Mouse (Mus musculus) ES-E14 (cell line): ENCODE measurements at regions not wholly inside any gene's neighbourhood (a gene's known extent, or its start where the extent isn't known, plus 50 kb on each side); places are given as distances from the start of the nearest gene placed in this dataset.

Experiments
- DNase-seq: peaks from one replicate; pipeline ENCODE4 v3.0.0-alpha.2; 2013; ENCODE audit warnings: low read depth, low spot score
- H3K27ac ChIP-seq: 2 replicates; pipeline ENCODE4 v1.5.1; 2012; ENCODE audit warnings: low read depth, mild to moderate bottlenecking, low read length, moderate library complexity, mixed read lengths; ENCODE audit not compliant: poor library complexity, insufficient read depth, severe bottlenecking
- H3K36me3 ChIP-seq: 2 replicates; pipeline ENCODE4 v1.6.1; 2012; ENCODE audit warnings: mild to moderate bottlenecking, low read length, moderate library complexity, mixed read lengths; ENCODE audit not compliant: control insufficient read depth, poor library complexity, insufficient read depth, severe bottlenecking
- H3K4me1 ChIP-seq, 2 experiments: fragments of 150-350 bp in 1 of 2; sonication (generic) in 1 of 2; 2 replicates each; pipeline ENCODE4 v1.6.1; 2012; ENCODE audit warnings: low read length in 2 of 2, mild to moderate bottlenecking in 1 of 2, mixed read lengths in 1 of 2; ENCODE audit not compliant: control insufficient read depth in 2 of 2, insufficient read depth in 2 of 2, poor library complexity in 1 of 2
- H3K4me3 ChIP-seq, 2 experiments: fragments of 150-350 bp in 1 of 2; sonication (generic) in 1 of 2; 2 replicates each; pipeline ENCODE4 v1.5.1; 2012; ENCODE audit warnings: low read length in 2 of 2, low read depth in 1 of 2, mild to moderate bottlenecking in 1 of 2, mixed read lengths in 1 of 2; ENCODE audit not compliant: insufficient read depth in 1 of 2, poor library complexity in 1 of 2, severe bottlenecking in 1 of 2
- H3K9ac ChIP-seq: 2 replicates; pipeline ENCODE4 v1.6.1; 2012; ENCODE audit warnings: low read depth, mild to moderate bottlenecking, low read length, mixed read lengths; ENCODE audit not compliant: poor library complexity, insufficient read depth, severe bottlenecking
- H3K9me3 ChIP-seq: fragments of 150-350 bp; sonication (generic); 2 replicates; pipeline ENCODE4 v1.6.1; 2012; ENCODE audit warnings: low read depth, mild to moderate bottlenecking, low read length; ENCODE audit not compliant: control insufficient read depth, insufficient read depth
- CHD2 ChIP-seq: IDR thresholded peaks from 2 replicates; pipeline ENCODE4 v1.6.1; 2014; ENCODE audit warnings: mild to moderate bottlenecking, low read depth, low read length, inconsistent platforms
- HCFC1 ChIP-seq: IDR thresholded peaks from 2 replicates; pipeline ENCODE4 v1.6.1; 2012; ENCODE audit warnings: low read length, inconsistent platforms, borderline replicate concordance; ENCODE audit not compliant: insufficient read depth
- MAFK ChIP-seq: IDR thresholded peaks from 2 replicates; pipeline ENCODE4 v1.6.1; 2014; ENCODE audit warnings: mild to moderate bottlenecking, low read depth, low read length, inconsistent platforms; ENCODE audit not compliant: insufficient read depth
- ZC3H11A ChIP-seq: IDR thresholded peaks from 2 replicates; pipeline ENCODE4 v1.6.1; 2012; ENCODE audit warnings: low read depth, mild to moderate bottlenecking, inconsistent platforms, low read length, borderline replicate concordance
- ZNF384 ChIP-seq: IDR thresholded peaks from 2 replicates; pipeline ENCODE4 v1.6.1; 2012; ENCODE audit warnings: low read depth, low read length, inconsistent platforms
- in situ Hi-C, 2 experiments: fragments of 600-800 bp; cut with MboI; formaldehyde crosslinking; loops; one replicate each; pipeline ENCODE4 v1.15.1; 2025; ENCODE audit warnings: low sequenced_read_pairs in 2 of 2, inconsistent platforms in 1 of 2; ENCODE audit not compliant: unreplicated experiment in 2 of 2

- Histone ChIP-seq H3K9ac (no peak overlapping the region), H3K9me3 (no peaks in the 10 kb centered on the region), H3K36me3 (no peaks in the 10 kb centered on the region), H3K27ac (no peak overlapping the region), H3K4me3 (no peak overlapping the region), H3K4me1 (peaks cover 0 to 3% of the 10 kb centered on the region in 2 experiments; a peak in 1 of 4 replicates)
- DNase-seq, result no peak
- in situ Hi-C loops, result no loop called here
- TF ChIP-seq ZC3H11A (no peak), MAFK (no peak), CHD2 (no peak), HCFC1 (no peak), ZNF384 (no peak)
Observed at GRCm38 (mm10) chr2:75208821-75209758, 383.5 kb downstream of the Mtx2 start.

- no peak for DNase-seq
- peaks cover 0 to 3% of the 10 kb centered on the region in 2 experiments; a peak in 1 of 4 replicates for H3K4me1 ChIP-seq
- no peak for TF ChIP-seq HCFC1
- TF ChIP-seq MAFK, result no peak
- TF ChIP-seq CHD2, result no peak
- TF ChIP-seq ZNF384, result no peak
- no peak for TF ChIP-seq ZC3H11A
- H3K9ac ChIP-seq, result no peak overlapping the region
- no peak overlapping the region for H3K4me3 ChIP-seq
- H3K27ac ChIP-seq, result no peak overlapping the region
- H3K36me3 ChIP-seq, result no peaks in the 10 kb centered on the region
- in situ Hi-C loops, result no loop called here
- no peaks in the 10 kb centered on the region for H3K9me3 ChIP-seq
Observed at GRCm38 (mm10) chr2:75209790-75210583, 384.4 kb downstream of the Mtx2 start.

DNA sequence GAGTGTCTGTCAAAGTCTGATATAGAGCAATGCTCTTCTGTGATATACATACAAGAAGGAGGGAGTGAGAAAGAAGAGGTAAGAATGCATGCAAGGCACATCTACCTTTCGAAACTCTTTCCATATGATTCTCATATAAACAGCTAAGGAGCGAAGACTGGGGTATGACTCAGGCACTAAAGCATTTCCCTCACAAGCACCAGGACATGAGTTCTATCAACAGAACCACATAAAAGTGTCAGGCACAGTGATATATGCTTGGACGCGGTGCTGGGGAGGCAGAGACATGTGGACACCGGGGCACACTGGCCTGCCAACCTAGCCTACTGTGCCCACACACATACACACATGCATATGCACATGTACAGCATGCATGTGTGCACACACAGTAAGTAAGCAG is 391.3 kb downstream of the Mtx2 start:
- in situ Hi-C loops, result no loop called here
- no peaks in the 10 kb centered on the region for H3K36me3 ChIP-seq
- no peaks in the 10 kb centered on the region for H3K4me1 ChIP-seq
- no peak overlapping the region for H3K27ac ChIP-seq
- no peak overlapping the region for H3K9ac ChIP-seq
- H3K4me3 ChIP-seq, result no peak overlapping the region
- no peak for DNase-seq
- TF ChIP-seq HCFC1 (no peak), ZC3H11A (no peak), CHD2 (no peak), ZNF384 (no peak), MAFK (no peak)
- H3K9me3 ChIP-seq, result no peaks in the 10 kb centered on the region

DNA sequence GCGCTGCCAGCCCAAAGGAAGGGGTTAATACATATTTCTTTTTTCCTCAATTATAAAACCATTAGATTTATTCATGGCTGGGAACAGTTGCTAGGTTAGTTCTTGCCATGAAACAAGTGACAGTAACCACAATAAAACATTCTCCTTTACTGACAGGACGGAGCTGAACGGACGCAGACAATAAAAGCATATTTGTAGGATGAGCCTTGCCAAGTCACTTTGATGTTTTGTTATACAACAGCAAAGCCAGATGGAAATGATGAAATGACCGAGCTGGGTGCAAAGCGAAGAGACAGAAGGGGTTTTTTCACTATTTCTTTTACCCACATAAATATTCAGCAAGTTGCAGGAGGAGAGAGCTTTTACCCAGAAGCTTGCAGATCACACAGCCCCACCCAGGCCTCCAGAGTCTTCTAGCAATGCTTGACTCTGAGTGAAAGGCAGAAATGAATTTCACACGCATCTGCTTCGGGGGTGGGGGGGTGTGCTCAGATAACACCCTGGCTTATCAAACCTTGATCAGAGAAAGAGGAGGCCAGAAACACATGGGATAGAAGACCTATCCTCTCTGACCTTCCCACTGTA is 395.3 kb downstream of the Mtx2 start:
- no peak overlapping the region for H3K4me3 ChIP-seq
- H3K9me3 ChIP-seq, result no peaks in the 10 kb centered on the region
- in situ Hi-C loops, result no loop called here
- DNase-seq, result no peak
- H3K36me3 ChIP-seq, result no peaks in the 10 kb centered on the region
- H3K4me1 ChIP-seq, result no peaks in the 10 kb centered on the region
- H3K27ac ChIP-seq, result no peak overlapping the region
- H3K9ac ChIP-seq, result no peak overlapping the region
- TF ChIP-seq MAFK (no peak), HCFC1 (no peak), ZNF384 (no peak), CHD2 (no peak), ZC3H11A (no peak)
